Comparison of ENCODE assay signal across 17 mouse cellular contexts in the genomic region with DNA sequence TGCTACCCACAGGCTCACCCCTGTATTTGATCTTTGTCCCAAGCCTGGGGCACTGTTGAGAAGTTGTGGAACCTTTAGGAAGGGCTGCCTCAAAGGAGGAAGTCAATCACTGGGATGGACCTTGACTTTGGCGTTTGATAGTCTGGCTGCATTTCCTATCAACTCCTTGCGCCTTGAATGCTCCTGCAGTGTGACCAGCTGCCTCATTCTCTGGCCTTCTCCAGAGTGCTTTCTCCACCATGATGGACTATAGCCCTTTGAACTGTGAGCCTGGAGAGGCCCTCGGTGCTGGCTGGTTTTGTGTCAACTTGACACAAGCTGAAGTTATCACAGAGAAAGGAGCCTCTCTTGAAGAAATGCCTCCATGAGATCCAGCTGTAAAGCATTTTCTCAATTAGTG. TPM values are rescaled to one million over a fixed set of nuclear protein-coding genes. Genes with fewer than 3 reads are reported as not detected.
"Had no signal": no experiment of that assay in that cellular context is flagged by ENCODE, and none has a peak within 500 bp of the region (broad histone marks: within the 10 kb centered on the region; RNA-seq: fewer than 3 reads in every experiment).

No protein-coding gene starts in this region.

- DNase-seq: right cerebral cortex, adult 18-20 months; right cerebral cortex, postnatal 14 days; right cerebral cortex, postnatal 25 days; right cerebral cortex, postnatal 4 days; spleen, adult 18-20 months; thymus, adult 18-20 months; thymus, adult 2 months; thymus, postnatal 14 days; thymus, postnatal 25 days; thymus, postnatal 36 days; thymus, postnatal 4 days had no signal

- H3K4me1 ChIP-seq: neural tube, embryonic 12.5 days; neural tube, embryonic 13.5 days; neural tube, embryonic 15.5 days had no signal

- H3K9ac ChIP-seq: neural tube, embryonic 12.5 days; neural tube, embryonic 13.5 days; neural tube, embryonic 15.5 days; stomach, embryonic 15.5 days had no signal

- H3K9me3 ChIP-seq: neural tube, embryonic 12.5 days; neural tube, embryonic 15.5 days; stomach, embryonic 15.5 days had no signal

- H3K4me2 ChIP-seq: neural tube, embryonic 12.5 days; neural tube, embryonic 13.5 days; neural tube, embryonic 15.5 days; stomach, embryonic 15.5 days had no signal

- H3K27me3 ChIP-seq: neural tube, embryonic 12.5 days; neural tube, embryonic 13.5 days; neural tube, embryonic 15.5 days; stomach, embryonic 15.5 days had no signal

- H3K4me3 ChIP-seq: neural tube, embryonic 12.5 days; neural tube, embryonic 13.5 days; neural tube, embryonic 15.5 days; stomach, embryonic 15.5 days had no signal

- H3K27ac ChIP-seq: neural tube, embryonic 12.5 days; neural tube, embryonic 13.5 days; neural tube, embryonic 15.5 days; stomach, embryonic 15.5 days; stomach, postnatal 0 days had no signal

- H3K36me3 ChIP-seq: neural tube, embryonic 12.5 days; neural tube, embryonic 13.5 days; neural tube, embryonic 15.5 days; stomach, embryonic 15.5 days had no signal

RNA-seq across cellular contexts. Expression of a gene that starts 33.7 kb away (rescaled TPM):
- total RNA-seq: neutrophil, adult 5-6 weeks had no signal
